Mouse (Mus musculus): ENCODE data around the gene Fam129c. TPM values are rescaled to one million over a fixed set of nuclear protein-coding genes. Genes with fewer than 3 reads are reported as not detected.

Fam129c gene
- total RNA-seq, 2 experiments from 2014 or later = 2.9 to 3.5 TPM

DNA sequence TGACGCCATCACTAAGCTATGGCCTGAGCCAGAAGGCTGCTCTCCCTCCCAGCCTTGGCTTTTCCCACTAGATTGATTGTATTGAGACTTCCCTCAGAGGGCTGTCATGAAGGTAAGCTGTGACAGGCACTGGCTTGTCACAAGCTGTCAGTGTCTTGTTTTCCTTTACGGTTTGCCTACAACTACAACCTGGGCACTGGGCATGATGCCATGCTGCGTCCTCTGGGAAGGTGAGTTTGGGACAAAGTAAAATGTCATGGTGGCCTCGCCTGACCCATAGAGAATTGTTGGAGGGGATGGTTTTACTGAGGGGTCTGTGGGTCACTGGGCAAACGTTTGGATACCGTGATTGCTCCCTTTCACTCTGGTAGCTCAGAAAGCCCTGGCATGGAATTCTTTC lies 40.9 kb downstream of the Fam129c start:
- no peak for DNase-seq (ENCODE audit: low spot score in 2 of 2)

DNA sequence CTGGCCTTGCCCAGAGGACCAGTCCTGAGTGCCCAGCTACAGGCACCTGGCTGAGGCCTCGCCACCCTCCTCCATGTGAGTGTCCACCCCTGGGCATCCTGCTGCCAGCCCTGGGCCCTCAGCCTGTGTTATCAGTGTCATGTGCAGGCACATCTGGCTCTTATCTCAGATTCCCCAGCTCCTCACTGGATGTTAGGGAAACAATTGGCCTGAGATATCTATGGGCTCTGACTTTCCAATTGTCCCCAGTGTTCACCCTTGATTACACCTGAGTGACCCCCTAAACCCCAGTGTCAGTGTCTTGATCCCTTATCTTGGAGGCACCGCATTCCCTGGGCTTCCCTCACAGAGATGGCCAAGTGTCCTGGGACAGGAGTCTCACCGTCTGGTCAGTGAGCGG lies 41.9 kb downstream of the Fam129c start:
- no peak for DNase-seq (ENCODE audit: low spot score in 2 of 2)

DNA sequence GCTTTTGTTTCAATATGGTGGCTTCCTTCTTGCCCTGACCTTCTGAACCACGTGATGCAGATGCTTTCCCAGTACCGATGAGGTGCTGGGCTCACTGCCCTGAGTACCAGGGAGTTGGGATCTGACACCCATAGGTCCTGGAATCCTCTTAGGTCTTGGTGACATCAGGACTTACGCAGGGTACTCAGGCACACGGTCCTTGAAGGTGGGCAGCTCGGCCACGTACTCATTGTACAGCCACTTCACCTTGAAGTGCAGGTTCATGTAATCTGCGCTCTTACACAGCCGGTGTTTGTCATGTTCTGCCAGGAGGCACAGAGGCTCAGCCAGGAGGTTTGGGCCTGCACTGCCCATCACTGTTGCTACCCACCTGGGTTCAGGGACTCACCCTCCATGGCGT lies 48.1 kb downstream of the Fam129c start:
- no peak for DNase-seq (ENCODE audit: low spot score in 2 of 2)

DNA sequence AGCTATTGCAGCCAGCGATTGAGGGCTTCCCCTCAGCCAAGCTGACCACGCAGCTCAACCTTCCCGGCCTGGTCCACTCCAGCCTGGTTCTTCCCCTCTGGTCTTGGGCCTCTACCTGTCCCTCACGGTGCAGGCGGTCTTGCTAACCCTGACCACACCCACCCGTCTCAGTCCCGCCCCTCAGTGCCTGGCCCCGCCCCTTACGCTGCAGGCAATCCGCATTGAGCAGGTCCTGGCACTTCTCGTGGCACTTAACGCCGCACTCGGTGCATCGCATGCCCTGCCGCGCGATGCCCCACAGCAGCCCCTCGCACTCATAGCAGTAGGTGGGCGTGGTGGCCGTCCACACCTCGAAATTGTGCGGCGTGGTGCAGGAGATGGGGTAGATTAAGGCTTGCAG lies 57.2 kb downstream of the Fam129c start:
- DNase-seq (ENCODE audit: low spot score in 2 of 2) = no peak

Small RNA genes lying within 50 kb of the gene (microRNA-seq; reads per million reads assigned to microRNA genes)
- gene Mir6769b (ENCODE audit: borderline number of aligned reads in 2 of 2) = 0 to 0.47 reads per million in 2 experiments

Other genes with a start within 250 kb of the Fam129c start
- 100 to 1,000 TPM; 203 to 204 TPM for gene Use1, start 230.8 kb upstream of the Fam129c start, total RNA-seq (2021)
- gene Ocel1, start 226.3 kb upstream of the Fam129c start, total RNA-seq (2021) = 10 to 100 TPM; 14.4 to 18.6 TPM
- 10 to 100 TPM; 63.9 to 76.0 TPM for gene Nr2f6, start 215.7 kb upstream of the Fam129c start, total RNA-seq (2021)
- 10 to 100 TPM; 14.0 to 16.5 TPM for gene Ushbp1, start 201.8 kb upstream of the Fam129c start, total RNA-seq (2021)
- gene Babam1, start 200.8 kb upstream of the Fam129c start, total RNA-seq (2021) = 100 to 1,000 TPM in 1 of 2 experiments, 10 to 100 TPM in 1; 97.9 to 107 TPM
- under 1 TPM; 0.33 to 0.48 TPM for gene Ankle1, start 191.6 kb upstream of the Fam129c start, total RNA-seq (2021)
- 10 to 100 TPM; 43.5 to 72.2 TPM for gene Abhd8, start 134.0 kb upstream of the Fam129c start, total RNA-seq (2021)
- 100 to 1,000 TPM; 103 to 130 TPM for gene Mrpl34, start 132.7 kb upstream of the Fam129c start, total RNA-seq (2021)
- 10 to 100 TPM; 63.8 to 67.8 TPM for gene Dda1, start 128.4 kb upstream of the Fam129c start, total RNA-seq (2021)
- gene Ano8, start 111.7 kb upstream of the Fam129c start, total RNA-seq (2021) = 10 to 100 TPM; 13.6 to 13.9 TPM
- 10 to 100 TPM; 19.0 to 22.8 TPM for gene Gtpbp3, start 109.5 kb upstream of the Fam129c start, total RNA-seq (2021)
- 100 to 1,000 TPM; 139 to 206 TPM for gene Plvap, start 85.9 kb upstream of the Fam129c start, total RNA-seq (2021)
- not detected for gene Ccdc194, start 71.9 kb upstream of the Fam129c start, total RNA-seq (2021)
- gene Bst2, start 60.2 kb upstream of the Fam129c start, total RNA-seq (2021) = 10 to 100 TPM; 64.5 to 77.9 TPM
- gene Mvb12a, start 54.7 kb upstream of the Fam129c start, total RNA-seq (2021) = 10 to 100 TPM; 64.6 to 72.0 TPM
- gene Tmem221, start 38.8 kb upstream of the Fam129c start, total RNA-seq (2021) = 1 to 10 TPM; 3.6 to 7.4 TPM
- gene Nxnl1, start 31.0 kb upstream of the Fam129c start, total RNA-seq (2021) = 1 to 10 TPM in 1 of 2 experiments, under 1 TPM in 1; 0.64 to 1.0 TPM
- 100 to 1,000 TPM; 141 to 234 TPM for gene Slc27a1, start 28.8 kb upstream of the Fam129c start, total RNA-seq (2021)
- gene Pgls, start 5.5 kb upstream of the Fam129c start, total RNA-seq (2021) = 100 to 1,000 TPM; 122 to 137 TPM
- gene Colgalt1, start 13.3 kb downstream of the Fam129c start, total RNA-seq (2021) = 10 to 100 TPM; 48.4 to 61.1 TPM
- 1 to 10 TPM; 5.9 to 7.9 TPM for gene Unc13a, start 74.1 kb downstream of the Fam129c start, total RNA-seq (2021)
- gene Jak3, start 78.6 kb downstream of the Fam129c start, total RNA-seq (2021) = 10 to 100 TPM; 11.6 to 17.3 TPM
- gene Insl3, start 91.6 kb downstream of the Fam129c start, total RNA-seq (2021) = 1 to 10 TPM; 4.3 to 5.6 TPM
- gene B3gnt3, start 104.1 kb downstream of the Fam129c start, total RNA-seq (2021) = 1 to 10 TPM; 3.5 to 4.3 TPM
- 1 to 10 TPM; 1.9 to 2.3 TPM for gene Fcho1, start 128.1 kb downstream of the Fam129c start, total RNA-seq (2021)

Measured in adrenal gland, adult 18-20 months (tissue).